Mouse (Mus musculus) small intestine, adult 2 months (tissue): Measurements from ENCODE around the gene H2al1a.

Source experiments
- CTCF ChIP-seq: fragments of 200-500 bp; IDR thresholded peaks from 2 replicates; pipeline ENCODE4 v1.5.1; 2012; ENCODE audit warnings: low read depth, mild to moderate bottlenecking, control low read depth, inconsistent platforms, low read length, moderate library complexity, mixed read lengths; ENCODE audit not compliant: insufficient replicate concordance, insufficient read length; ENCODE audit errors: extremely low read depth
- POLR2A ChIP-seq: fragments of 200-500 bp; IDR thresholded peaks from 2 replicates; pipeline ENCODE4 v1.6.1; 2012; ENCODE audit warnings: low read depth, mild to moderate bottlenecking, control low read depth, inconsistent platforms, low read length, moderate library complexity

GRCm38 (mm10) chrX:11269074-11269473, 30.0 kb upstream of the H2al1a start:
- TF ChIP-seq POLR2A (no peak), CTCF (no peak)
